Mouse (Mus musculus) hematopoietic stem cell, adult 5-6 weeks (primary cell): ENCODE measurements around the gene Vcp. TPM values are rescaled to one million over a fixed set of nuclear protein-coding genes. Genes with fewer than 3 reads are reported as not detected.

ENCODE experiments used
- ATAC-seq, 2 experiments: fragments of 125-278 bp in 1 of 2; replicated peaks in 1 of 2; 2 replicates each; pipeline ENCODE4 v1.8.0; 2016 to 2017; ENCODE audit warnings: inconsistent platforms in 2 of 2, mild to moderate bottlenecking in 2 of 2, moderate number of reproducible peaks in 2 of 2, low read depth in 1 of 2, moderate TSS enrichment in 1 of 2; ENCODE audit not compliant: low FRiP score in 2 of 2, poor library complexity in 2 of 2, severe bottlenecking in 2 of 2, insufficient read depth in 1 of 2, low TSS enrichment in 1 of 2
- total RNA-seq: library from RNA; stranded (forward); fragments of 172-1452, 232-1000 nt; gene quantifications from 2 replicates; pipeline ENCODE4 v1.2.3, GENCODE M21; 2017

Vcp gene
- total RNA-seq, 1 experiment from 2014 or later, result 275 TPM

- ATAC-seq, result no peak
Measured at GRCm38 (mm10) chr4:42932229-42932969, 67.9 kb downstream of the Vcp start.

Other genes with a start within 250 kb of the Vcp start
- gene Ccl19, start 243.9 kb downstream of the Vcp start, total RNA-seq, result not detected in 2 replicates
- gene Ccl21a, start 226.5 kb downstream of the Vcp start, total RNA-seq, result not detected in 2 replicates
- not detected in 2 replicates for gene Fam205a1, start 146.6 kb downstream of the Vcp start, total RNA-seq
- gene Gm12394, start 143.7 kb downstream of the Vcp start, total RNA-seq, result not detected in 2 replicates
- not detected in 2 replicates for gene Fam205c, start 126.3 kb downstream of the Vcp start, total RNA-seq
- gene Phf24, start 83.8 kb downstream of the Vcp start, total RNA-seq, result not detected in 2 replicates
- gene Dnajb5, start 50.7 kb downstream of the Vcp start, total RNA-seq, result 0.65 and 1.3 TPM in 2 replicates
- gene 1700022I11Rik, start 30.9 kb downstream of the Vcp start, total RNA-seq, result 2.6 TPM in 1 of 2 replicates, not detected in the other
- 13.8 and 25.6 TPM in 2 replicates for gene Fancg, start 10.0 kb upstream of the Vcp start, total RNA-seq
- 5.9 and 11.4 TPM in 2 replicates for gene Pigo, start 25.3 kb upstream of the Vcp start, total RNA-seq
- gene Stoml2, start 31.2 kb upstream of the Vcp start, total RNA-seq, result 94.2 and 140 TPM in 2 replicates
- 2.3 and 6.2 TPM in 2 replicates for gene Fam214b, start 45.7 kb upstream of the Vcp start, total RNA-seq
- 5.0 and 7.6 TPM in 2 replicates for gene Unc13b, start 58.4 kb upstream of the Vcp start, total RNA-seq